Mouse (Mus musculus) left cerebral cortex, adult 9 months (tissue): ENCODE data around the gene Nt5c3.

Experiments used
- DNase-seq, 2 experiments: peaks; one replicate each; pipeline ENCODE4 v3.0.0; 2022; ENCODE audit warnings: low spot score in 2 of 2

Gene Nt5c3

GRCm38 (mm10) chr6:56923726-56924707 is at the start of gene Nt5c3, which contains the start of gene Vmn1r4:
Gene Nt5c3, minus strand, starts transcription at chr6:56923932.
Gene Vmn1r4, plus strand, starts transcription at chr6:56924015.
- peak; percentile 93 to 97 for DNase-seq

- no peak for DNase-seq
Measured at GRCm38 (mm10) chr6:56969973-56970372, 46.2 kb upstream of the Nt5c3 start, which contains the start of gene Vmn1r5. Gene Vmn1r5, plus strand, starts transcription at chr6:56970273.

- DNase-seq: no peak
Measured at GRCm38 (mm10) chr6:56956436-56956835, 32.7 kb upstream of the Nt5c3 start.

GRCm38 (mm10) chr6:56934366-56934765 is 10.6 kb upstream of the Nt5c3 start:
- no peak for DNase-seq

- no peak for DNase-seq
Measured at GRCm38 (mm10) chr6:56932464-56932863, 8.7 kb upstream of the Nt5c3 start.

- DNase-seq: no peak
Measured at GRCm38 (mm10) chr6:56931648-56932415, 8.1 kb upstream of the Nt5c3 start.

GRCm38 (mm10) chr6:56923331-56923725 is 404 bp downstream of the Nt5c3 start:
- DNase-seq: no peak

GRCm38 (mm10) chr6:56920222-56921092 is 3.3 kb downstream of the Nt5c3 start:
- no peak for DNase-seq

GRCm38 (mm10) chr6:56919330-56920044 is 4.2 kb downstream of the Nt5c3 start:
- DNase-seq: no peak

- no peak for DNase-seq
Measured at GRCm38 (mm10) chr6:56917578-56918368, 6.0 kb downstream of the Nt5c3 start.

GRCm38 (mm10) chr6:56916279-56916678 is 7.5 kb downstream of the Nt5c3 start:
- no peak for DNase-seq

- DNase-seq: no peak
Measured at GRCm38 (mm10) chr6:56913092-56913858, 10.5 kb downstream of the Nt5c3 start.

GRCm38 (mm10) chr6:56910910-56911309 is 12.8 kb downstream of the Nt5c3 start:
- DNase-seq: no peak

GRCm38 (mm10) chr6:56908912-56909311 is 14.8 kb downstream of the Nt5c3 start:
- peak in 1 of 2 experiments; percentile 76 for DNase-seq

- no peak for DNase-seq
Measured at GRCm38 (mm10) chr6:56908397-56908796, 15.3 kb downstream of the Nt5c3 start.

GRCm38 (mm10) chr6:56907973-56908372 is 15.8 kb downstream of the Nt5c3 start:
- DNase-seq: no peak

- no peak for DNase-seq
Measured at GRCm38 (mm10) chr6:56906121-56906846, 17.4 kb downstream of the Nt5c3 start.

- DNase-seq: no peak
Measured at GRCm38 (mm10) chr6:56905486-56905885, 18.2 kb downstream of the Nt5c3 start.
